Mouse (Mus musculus) adrenal gland, postnatal 25 days (tissue): ENCODE results near the gene Trp53bp1. TPM values are rescaled to one million over a fixed set of nuclear protein-coding genes. Genes with fewer than 3 reads are reported as not detected.

Source experiments
- DNase-seq: peaks from one replicate; pipeline ENCODE4 v3.0.0; 2021; ENCODE audit warnings: mixed read lengths
- long read RNA-seq: library from polyadenylated mRNA; stranded (forward); transcript quantifications from one replicate; pipeline ENCODE4 v2.0.0, GENCODE M21; 2021
- total RNA-seq: library from RNA; stranded (reverse); gene quantifications from 2 replicates; pipeline ENCODE4 v1.2.3, GENCODE M21; 2021

Trp53bp1 gene
- 82.8 and 89.4 TPM in 2 replicates for total RNA-seq
- long read RNA-seq, full-length matches to known transcripts = 2 of 12 reads
- long read RNA-seq, partial matches to known transcripts = 6 of 12 reads
- long read RNA-seq, other reads (novel, unspliced or antisense) = 4 of 12 reads

DNA sequence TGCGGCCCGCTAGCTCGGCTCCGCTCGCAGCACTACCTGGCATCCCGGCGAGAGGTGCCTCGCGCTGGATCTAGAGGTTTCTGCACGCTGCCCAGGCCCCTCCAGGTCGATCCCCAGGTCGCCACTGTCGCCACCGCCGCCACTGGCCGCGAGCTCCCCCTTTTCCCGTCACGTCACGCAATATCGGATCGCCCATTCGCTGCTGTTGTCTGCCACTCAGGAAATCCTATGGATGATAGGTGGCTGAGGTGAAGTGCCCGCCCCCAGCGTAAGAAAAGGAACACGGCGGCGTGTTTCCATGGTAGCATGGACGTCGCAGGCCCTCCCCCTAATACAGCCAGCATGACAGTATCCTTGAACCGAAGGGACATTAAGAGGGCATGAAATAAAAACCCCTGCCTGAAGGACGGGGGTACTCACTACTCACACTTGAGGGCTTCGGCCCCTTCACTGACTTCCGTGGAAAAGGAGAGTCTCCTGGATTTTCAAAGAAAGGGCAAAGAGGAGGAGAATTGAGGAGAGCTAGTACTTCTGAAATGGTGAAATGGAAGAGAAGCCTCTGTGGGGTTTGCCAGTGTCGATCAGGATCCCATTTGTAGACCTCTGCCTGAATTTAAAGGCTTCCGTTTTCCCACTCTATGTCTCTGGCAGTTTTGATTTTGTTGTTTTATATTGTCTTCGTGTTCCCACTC is at the start of gene Trp53bp1:
Trp53bp1 (minus strand) TSS at position 172 of the 692 bp plus-strand sequence.
- DNase-seq = peak; percentile 93

DNA sequence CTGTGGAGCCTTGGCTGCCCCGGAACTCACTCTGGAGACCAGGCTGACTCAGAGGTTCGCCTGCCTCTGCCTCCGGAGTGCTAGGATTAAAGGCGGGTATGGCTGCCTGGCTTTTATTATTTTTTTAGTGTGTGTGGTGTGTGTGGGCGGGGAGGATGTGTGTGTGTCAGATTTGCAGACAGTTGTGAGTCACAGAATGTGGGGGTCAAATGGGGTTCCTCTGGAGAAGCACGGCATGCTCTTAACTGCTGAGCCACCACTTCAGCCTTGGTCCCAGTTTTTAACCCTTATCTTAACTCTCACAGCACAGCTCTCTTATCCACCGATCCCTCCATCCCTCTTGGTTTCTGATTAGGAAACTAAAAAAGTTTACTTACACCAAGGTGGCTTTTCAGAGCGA is 45.1 kb upstream of the Trp53bp1 start:
- DNase-seq = no peak

DNA sequence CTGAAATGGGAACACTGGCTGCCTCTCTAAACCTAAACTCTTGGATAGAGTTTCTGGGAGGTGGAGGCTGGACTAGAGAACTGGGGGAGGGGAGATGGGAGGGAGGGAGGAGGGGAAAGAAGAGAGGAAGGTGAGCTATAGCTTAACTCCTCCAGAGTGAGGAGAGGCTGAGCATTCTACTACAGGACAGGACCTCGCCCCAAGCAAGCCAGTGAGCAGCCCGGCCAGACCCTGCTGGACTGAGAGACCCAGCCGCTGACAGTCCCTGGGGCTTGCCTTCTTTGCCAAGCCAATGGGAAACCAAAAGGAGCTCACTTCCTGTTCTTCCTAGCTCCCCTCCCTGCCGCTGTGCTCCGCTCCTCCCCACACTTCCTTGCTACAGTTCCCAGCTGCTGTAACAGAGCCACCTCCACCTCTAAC is 37.8 kb upstream of the Trp53bp1 start:
- DNase-seq = no peak

DNA sequence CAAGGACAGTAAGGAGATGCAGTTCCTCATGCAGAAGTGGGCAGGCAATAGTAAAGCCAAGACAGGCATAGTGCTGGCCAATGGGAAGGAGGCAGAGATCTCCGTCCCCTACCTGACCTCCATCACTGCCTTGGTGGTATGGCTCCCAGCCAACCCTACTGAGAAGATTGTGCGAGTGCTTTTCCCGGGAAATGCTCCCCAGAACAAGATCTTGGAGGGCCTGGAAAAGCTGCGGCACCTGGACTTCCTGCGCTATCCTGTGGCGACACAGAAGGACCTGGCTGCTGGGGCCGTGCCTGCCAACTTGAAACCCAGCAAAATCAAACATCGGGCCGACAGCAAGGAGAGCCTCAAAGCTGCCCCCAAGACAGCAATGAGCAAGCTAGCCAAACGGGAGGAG is 28.8 kb upstream of the Trp53bp1 start:
- no peak for DNase-seq

DNA sequence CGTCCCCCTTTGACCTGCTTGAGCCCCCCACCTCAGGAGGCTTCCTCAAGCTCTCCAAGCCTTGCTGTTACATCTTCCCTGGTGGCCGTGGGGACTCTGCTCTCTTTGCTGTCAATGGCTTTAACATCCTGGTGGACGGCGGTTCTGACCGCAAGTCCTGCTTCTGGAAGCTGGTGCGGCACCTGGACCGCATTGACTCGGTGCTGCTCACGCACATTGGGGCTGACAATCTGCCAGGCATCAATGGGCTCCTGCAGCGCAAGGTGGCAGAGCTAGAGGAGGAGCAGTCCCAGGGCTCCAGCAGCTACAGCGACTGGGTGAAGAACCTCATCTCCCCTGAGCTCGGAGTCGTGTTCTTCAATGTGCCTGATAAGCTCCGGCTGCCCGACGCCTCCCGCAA is 28.3 kb upstream of the Trp53bp1 start:
- DNase-seq = no peak

DNA sequence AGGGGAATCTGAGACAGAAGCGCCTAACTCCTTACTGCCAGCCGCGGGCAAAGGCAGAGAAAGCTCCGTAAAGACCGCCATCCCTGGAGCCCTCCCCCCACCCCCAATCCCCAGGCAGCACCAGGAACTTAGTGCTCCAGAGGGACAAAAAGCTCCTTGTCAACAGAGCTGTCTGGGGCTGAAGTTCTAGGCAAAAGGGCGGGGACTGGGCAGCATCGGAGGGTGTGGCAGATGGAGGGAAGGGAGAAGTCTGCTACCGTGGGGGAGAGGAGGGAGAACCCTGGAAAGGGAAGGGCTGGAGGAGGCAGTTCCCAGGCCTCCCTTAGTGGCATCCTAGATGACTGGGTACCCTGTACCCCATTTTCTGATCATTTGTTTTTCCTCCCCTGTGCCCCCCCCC is 26.9 kb upstream of the Trp53bp1 start:
- DNase-seq = no peak

DNA sequence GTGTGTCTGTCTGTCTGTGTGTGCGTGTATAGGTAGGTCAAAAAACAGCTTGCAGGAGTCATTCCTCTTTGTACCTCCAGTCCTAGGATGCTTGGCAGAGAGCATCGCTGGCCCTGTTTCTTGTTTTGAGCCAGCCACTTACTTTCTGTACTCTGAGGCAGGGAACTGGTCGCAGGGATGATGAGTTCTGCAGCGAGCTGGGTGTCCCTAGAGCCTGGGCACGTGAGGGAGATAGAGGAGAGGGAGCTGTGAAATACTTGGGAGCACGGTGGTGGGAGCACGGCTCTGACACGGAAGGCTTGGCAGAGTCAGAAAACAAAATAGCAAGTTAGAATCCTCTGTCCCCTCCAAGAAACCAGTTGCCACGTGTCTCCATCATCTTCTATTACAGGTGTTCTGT is 26.5 kb upstream of the Trp53bp1 start:
- DNase-seq = no peak

DNA sequence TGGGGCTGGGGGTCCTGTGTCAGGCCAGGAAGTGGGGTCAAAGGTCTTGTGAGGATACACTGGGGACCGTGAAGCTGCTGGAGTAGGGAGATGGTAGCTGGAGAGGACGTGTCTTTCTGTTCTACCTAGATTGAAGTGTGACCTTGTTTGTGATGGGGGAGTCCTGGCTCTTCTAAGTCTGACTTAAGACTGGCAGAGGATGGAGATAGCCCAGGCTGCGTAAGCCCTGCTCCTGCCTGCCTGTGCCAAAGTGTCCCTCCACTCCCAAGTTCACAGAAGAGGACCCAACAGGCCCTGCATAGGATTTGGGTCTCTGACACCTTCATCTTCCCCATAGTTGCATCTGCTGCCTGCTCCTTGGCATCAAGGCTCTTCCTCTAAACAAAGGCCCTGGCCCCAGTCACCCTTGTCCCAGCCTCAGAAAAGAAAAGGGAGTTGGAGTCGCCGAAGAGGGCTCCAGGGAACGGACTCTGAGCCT is 25.6 kb upstream of the Trp53bp1 start:
- no peak for DNase-seq

DNA sequence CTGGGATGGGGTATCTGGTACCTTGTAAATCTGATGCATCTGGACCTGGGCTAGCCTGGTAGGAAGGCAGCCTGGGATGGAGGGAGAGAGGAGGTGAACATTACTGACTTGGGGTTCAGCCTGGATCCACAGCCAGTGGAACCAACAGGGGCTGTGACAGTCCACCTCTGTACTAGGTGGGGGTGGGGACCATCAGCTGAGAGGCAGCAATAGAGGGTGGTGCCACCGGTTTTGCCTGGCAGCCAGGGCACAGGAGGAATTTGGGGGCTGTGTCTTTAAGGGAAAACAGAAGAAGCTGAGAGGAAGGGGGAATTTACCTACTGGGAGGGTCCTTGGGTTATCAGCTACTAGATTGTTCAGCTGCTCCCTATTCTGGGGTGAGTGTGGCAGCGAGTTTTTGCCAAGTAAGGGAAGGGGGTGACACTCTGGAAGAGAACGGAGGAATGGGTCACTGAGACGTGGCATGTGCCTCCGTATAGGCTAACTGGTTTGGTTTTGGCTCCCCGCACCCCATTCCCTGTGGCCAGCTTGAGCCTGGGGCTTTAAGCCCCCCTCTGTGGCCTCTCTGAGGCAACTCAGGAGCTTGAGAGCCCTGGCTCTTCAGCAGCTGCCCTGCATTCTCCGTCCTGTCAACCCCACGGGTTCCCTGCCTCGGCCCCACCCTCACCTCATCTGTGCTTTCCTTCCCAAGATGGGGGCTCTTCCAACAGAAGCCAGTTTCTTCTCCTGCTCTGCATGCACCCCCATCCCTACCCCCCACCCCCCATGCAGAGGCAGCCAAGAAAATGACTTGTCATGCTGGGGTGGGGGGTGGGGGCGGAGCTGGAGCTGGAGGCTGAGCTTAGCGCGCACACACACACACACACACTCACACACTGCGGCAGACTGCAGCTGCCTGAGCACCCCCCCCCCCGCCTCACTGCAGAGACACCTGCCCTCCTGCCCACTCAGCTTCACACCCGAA is 24.7 kb upstream of the Trp53bp1 start:
- DNase-seq = no peak

DNA sequence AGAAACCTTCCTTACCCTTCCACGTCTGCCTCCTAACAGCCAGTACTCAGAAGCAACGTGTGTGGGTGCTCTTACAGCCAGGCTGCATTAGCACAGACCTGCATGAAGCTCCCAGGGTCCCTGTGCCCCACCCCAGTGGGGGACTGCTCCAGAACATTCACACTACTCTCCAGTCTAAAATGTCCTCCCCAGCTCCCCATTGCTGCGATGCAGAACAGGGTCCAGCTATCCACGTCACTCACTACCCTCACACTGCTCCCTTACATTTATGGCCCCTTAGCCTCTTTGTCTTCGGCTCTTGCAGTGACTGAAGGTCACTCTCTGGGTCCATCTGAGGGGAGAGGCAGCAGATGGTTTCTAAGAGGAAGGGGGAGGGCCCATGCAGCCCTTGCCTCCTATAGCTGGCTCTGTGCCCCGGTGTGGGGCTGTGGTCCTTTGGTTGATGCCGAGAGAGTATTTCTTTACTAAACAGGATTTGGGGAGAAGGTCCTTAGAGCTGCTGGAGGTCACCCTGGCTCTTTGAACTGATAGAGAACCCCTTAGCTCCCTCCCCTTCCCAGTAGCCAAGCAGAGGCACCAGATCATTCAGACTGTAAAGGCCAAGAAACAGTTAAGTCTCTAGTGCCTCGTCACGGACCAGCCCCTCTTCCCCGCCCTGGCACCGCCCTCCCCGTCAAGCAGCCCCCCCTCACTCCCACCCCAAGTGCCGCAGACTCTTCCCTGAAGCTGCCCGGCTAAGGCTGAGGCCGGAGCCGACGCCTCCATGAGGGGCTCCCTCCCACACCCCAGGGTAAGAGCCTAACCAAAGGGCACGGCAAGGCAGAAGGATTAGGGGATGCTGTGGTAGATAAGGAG is 23.8 kb upstream of the Trp53bp1 start:
- DNase-seq = peak; percentile 31

DNA sequence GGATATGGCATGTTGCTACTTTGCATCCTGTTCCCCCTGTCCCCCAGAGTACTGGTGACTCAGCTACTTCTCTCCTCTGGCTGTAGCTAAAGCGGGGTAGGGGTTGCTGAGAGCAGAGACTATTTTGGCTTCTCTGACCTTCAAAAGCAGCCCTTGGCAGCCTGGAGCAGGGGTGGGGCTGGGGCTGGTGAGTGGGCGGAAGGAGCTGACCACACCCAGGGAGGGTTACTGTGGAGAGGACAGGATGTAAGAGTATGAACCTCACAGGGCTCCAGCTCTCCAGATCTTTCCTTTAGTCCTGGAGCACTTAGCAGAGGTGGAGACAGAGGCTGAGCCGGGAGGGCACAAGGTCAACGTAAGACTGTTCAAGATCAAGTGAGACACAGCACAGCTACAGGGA is 23.0 kb upstream of the Trp53bp1 start:
- peak; percentile 33 for DNase-seq

DNA sequence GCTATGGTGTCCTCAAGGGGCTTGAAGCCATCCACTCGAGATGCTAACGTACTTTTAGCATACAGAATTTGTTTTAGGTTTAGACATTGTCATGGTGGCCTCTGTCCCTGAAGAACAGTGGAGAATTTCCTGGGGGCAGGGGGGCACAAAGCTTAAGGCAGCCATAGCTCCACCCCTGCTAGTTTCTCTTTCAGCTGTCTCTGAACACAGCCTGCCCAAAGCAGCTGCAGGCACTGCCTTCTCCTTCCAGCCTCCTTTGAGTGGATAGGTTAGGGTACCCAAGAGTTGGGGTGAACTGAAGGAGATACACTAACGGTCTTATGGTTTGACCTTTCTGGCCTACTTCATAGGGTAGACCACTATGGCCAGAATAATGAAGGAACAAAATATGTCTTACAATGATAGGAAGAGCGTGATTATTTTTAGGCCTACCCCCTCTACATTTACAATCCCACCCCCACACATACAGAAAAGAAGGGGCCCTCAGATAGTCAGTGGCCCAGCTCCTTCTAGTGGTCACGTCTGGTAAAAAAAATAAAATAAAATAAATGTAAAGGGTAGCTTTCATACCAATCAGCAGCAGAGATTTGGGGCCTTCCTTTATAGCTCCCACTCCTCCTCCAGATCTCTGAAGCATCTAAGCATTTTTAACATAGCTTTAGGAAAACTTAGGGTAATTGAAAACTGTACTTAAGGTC is 21.3 kb upstream of the Trp53bp1 start:
- DNase-seq = no peak

DNA sequence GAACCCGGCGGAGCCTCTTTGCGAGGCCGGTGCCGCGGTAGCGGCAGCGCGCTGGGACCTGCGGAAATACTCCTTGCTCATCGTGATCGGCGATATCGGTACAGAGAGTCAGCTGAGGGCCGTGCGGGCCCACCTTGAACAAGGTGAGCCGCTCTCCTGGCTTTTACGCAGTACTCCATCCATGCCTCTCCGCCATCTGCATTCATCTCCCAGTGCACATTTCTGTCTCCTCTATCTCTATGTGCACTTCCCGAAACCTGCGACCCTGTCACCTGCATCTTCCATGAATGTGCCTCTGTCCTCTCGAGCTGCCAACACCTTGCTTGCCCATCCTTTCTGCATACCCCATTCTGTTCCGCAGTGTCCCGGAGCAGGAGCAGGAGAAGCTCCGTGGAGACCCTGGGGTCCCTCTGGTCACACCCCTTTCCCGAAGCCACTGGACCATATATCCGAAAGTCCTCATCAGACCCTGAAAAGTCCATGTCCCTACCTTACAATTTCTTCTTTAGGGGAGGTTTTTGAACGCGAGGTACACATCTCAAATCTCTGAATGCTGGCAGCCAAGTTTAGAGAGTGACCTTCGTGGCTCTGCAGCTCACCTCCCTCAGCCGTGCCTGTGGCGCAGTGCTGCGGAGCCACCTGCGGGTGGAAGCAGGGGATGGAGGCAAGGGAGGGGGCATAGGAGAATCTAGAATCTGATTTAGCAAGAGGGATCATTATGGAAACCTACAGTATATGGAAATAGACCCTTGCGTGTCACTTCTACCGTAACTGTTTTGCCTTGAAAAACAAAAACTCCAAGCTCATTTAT is 18.7 kb upstream of the Trp53bp1 start:
- no peak for DNase-seq

DNA sequence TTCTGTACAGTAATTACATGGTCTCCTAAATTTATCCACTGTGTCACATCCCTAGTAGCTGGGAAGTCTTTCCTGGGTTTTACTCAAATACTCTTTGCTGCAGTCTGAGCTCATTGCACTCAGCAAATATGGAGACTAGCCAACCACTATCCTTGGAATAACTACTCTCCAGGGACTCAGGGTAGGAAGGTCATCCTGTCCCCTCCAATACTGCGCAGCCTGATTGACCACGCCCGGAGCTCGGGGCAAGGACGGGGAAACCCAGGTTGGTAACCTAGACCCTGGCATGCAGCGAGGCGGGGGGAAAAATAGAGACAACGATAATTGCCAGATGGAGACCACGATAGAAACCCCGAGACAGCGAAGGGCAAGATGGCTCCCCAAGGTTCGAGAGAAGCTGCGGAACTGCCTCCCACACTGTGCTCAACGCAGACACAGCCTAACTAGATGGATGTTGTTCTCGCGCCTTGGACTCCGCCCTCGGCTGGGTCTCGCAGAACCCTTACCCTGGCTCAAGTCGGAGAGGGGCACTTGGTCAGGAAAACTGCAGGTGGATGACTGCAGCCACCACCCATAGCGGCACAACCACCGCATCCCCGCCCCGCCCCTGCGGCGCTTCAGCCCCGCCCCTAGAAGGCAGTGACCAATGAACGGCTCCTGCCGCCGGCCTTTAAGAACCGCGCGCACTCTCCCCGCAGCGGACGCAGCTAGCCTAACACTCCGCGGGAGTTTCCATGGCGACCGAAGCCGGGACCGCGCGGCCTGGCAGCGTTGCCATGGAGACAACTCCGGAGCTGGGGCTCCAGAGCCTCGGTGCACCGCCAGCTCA is 17.9 kb upstream of the Trp53bp1 start, which contains the start of gene Map1a:
Map1a (plus strand) TSS at position 700 of the 829 bp plus-strand sequence.
- peak; percentile 96 for DNase-seq

DNA sequence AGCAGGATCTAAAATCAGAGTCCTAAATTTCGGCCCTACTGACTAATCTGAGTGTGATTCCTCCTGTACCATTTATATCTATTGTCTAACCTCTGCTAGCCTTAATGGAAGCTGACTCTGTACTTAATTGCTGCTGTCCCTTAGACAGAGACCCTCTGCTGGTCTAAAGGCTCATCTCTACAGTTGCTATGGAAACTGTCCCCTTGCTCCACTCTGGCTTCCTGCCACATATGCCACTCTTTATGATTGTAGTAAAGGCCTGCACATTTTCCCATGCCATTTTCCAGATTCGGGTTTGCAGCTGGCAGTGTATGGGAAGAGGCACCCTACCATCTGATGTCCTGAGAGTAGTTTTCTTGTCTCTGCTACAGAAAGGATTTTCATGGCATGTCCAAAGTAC is 16.6 kb upstream of the Trp53bp1 start:
- no peak for DNase-seq

DNA sequence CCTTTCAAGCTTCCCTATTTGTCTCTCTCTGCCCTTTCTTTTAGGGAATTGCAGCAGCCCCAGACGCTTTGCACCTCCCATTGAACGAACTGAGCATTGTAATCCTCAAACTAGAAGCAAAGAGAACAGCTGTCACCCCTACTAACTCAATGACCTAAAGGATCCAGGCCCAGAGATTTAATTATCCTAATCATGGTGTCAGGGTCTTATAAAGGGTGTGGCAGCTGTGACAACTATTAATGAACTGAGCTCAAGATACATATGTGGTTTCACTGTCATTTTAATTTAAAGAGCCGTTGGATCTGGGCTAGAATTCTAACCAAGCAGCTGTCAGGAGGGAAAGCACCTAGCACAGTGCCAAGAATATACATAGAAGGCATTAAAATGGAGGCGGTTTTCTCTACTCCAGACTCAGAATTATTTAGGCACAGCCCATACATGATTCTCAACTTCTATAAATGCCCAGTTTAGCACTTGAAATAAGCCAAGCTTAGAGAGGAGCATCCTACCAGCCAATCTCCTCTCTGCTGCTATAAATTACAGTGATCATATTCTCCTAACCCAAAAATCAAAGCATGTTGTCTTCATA is 815 bp upstream of the Trp53bp1 start:
- DNase-seq = no peak

DNA sequence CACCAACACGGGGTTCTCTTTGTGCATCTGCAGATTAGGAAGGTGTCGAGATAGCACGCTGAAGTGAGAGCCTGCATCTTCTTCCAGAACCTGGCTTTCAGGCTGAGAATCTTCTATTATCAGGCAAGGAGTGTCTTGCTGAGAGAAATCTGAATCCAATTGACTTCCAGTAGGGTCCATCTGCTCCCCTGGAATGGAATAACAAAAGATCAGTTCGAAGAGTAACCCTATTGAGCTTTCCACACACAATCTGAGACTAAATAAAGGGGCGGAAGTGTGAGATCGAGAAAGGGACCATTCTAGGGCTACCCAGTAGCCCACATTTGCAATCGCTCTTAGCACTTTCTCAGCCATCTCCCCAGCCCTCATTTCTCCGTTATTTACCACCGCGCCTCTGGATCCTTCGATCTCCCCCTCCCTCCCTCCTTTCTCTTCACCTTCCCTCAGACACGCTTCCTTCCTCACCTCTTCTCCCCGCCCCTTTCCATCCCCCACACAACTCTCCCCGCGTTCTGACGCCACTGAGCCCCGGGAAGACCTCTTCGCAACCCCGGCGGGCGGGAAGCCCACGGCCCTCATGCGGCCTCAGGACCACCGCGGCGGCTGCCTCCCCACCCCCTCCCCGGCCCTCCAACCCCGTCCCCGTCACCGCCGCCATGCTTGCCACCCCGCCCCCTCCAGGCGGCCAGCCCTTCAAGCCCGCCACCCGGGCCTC is 529 bp downstream of the Trp53bp1 start:
- DNase-seq = no peak

DNA sequence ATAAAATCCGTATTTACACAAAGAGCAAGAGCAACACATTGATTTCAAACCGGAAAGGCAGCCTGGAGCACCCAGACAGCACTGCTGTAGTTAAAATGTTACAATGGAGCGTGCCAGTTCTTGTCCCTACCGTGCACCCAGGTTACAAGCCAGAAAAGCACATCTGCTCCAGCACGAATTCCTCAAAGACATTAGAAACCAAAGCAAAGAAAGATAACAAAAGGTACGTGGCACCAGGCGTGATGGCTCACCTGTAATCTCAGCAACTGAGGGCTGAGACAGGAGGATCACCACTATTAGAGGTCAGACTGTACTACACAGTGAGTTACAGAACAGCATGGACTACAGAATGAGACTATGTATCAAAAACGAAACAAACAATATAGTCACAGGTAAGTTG is 2.8 kb downstream of the Trp53bp1 start:
- DNase-seq = no peak
